ENCODE assay signal across 8 mouse cellular contexts in genomic region chr8:114773461-114774414, GRCm38 (mm10).
A peak's percentile ranks its signal among the peaks of the same experiment; 100 is the strongest.
DNase-seq lines count a peak whose midpoint lies in the region.

No protein-coding gene starts in this region.

- intact Hi-C loops in left cerebral cortex, postnatal 10 days (cut with DNase I), result no loop called here

- DNase-seq in MN1 (ENCODE audit: low spot score), result peak; percentile 78
- peak; percentile 46 for DNase-seq in brain, embryonic 18.5 days (ENCODE audit: low read depth, low spot score)
- DNase-seq in frontal cortex, postnatal 14 days (ENCODE audit: low spot score in 2 of 2), result peak; percentile 17 to 18
- peak; percentile 86 for DNase-seq in heart, postnatal 4 days
- peak; percentile 42 to 78 for DNase-seq in left cerebral cortex, postnatal 10 days (ENCODE audit: extremely low spot score in 1 of 2, low spot score in 2 of 2)
- DNase-seq in lung, postnatal 4 days, result peak; percentile 80 to 88
- peak; percentile 72 to 81 for DNase-seq in urinary bladder, postnatal 4 days (ENCODE audit: low spot score in 2 of 2)
- DNase-seq in spleen, postnatal 4 days (ENCODE audit: low spot score in 2 of 2), result no peak

Comparison
In these comparisons a context has a peak if more than half of its experiments do, and no peak if none do; other contexts are left out.
1. DNase-seq: peak in MN1 (single experiment), brain, embryonic 18.5 days (single experiment), frontal cortex, postnatal 14 days (2 of 2), heart, postnatal 4 days (single experiment), left cerebral cortex, postnatal 10 days (2 of 2), lung, postnatal 4 days (2 of 2) and urinary bladder, postnatal 4 days (2 of 2); none in spleen, postnatal 4 days (0 of 2).